Mouse (Mus musculus) heart, embryonic 13.5 days (tissue): ENCODE results near the gene Sfrp5. TPM values are rescaled to one million over a fixed set of nuclear protein-coding genes. Genes with fewer than 3 reads are reported as not detected.

Experiments
- ATAC-seq: fragments of 200-750 bp; cut with Nextera tagmentation; 2 replicates; pipeline ENCODE4 v1.8.0; 2017; ENCODE audit warnings: moderate TSS enrichment; ENCODE audit not compliant: insufficient number of reproducible peaks, low FRiP score, low TSS enrichment; ENCODE audit errors: extremely low read depth
- H3K27ac ChIP-seq: fragments of 300-500 bp; sonication (generic); replicated peaks from 2 replicates; pipeline ENCODE4 v1.5.1; 2015; ENCODE audit warnings: moderate library complexity, mild to moderate bottlenecking, inconsistent platforms
- H3K27me3 ChIP-seq: fragments of 300-500 bp; sonication (generic); replicated peaks from 2 replicates; pipeline ENCODE4 v1.6.1; 2015; ENCODE audit warnings: mild to moderate bottlenecking, inconsistent platforms
- H3K36me3 ChIP-seq: fragments of 300-500 bp; sonication (generic); 2 replicates; pipeline ENCODE4 v1.6.1; 2015; ENCODE audit warnings: mild to moderate bottlenecking, inconsistent platforms
- H3K4me1 ChIP-seq: fragments of 300-500 bp; sonication (generic); 2 replicates; pipeline ENCODE4 v1.6.1; 2015; ENCODE audit warnings: inconsistent platforms
- H3K4me2 ChIP-seq: fragments of 300-500 bp; sonication (generic); 2 replicates; pipeline ENCODE4 v1.6.1; 2015; ENCODE audit warnings: inconsistent platforms, mild to moderate bottlenecking, moderate library complexity
- H3K4me3 ChIP-seq: fragments of 300-500 bp; sonication (generic); 2 replicates; pipeline ENCODE4 v1.5.1; 2015; ENCODE audit warnings: moderate library complexity, mild to moderate bottlenecking, inconsistent platforms
- H3K9ac ChIP-seq: fragments of 300-500 bp; sonication (generic); 2 replicates; pipeline ENCODE4 v1.6.1; 2015; ENCODE audit warnings: inconsistent platforms, mild to moderate bottlenecking, moderate library complexity
- H3K9me3 ChIP-seq: fragments of 300-500 bp; sonication (generic); 2 replicates; pipeline ENCODE4 v1.6.1; 2016; ENCODE audit warnings: inconsistent platforms
- WGBS: fragments of 180-500 bp; shearing (Covaris S2); methylation state at CpG from one replicate; pipeline ENCODE4 v1.1.7; 2015; ENCODE audit warnings: mixed read lengths; 5-methylcytosine and 5-hydroxymethylcytosine counted together
- polyA plus RNA-seq: library from polyadenylated mRNA; unstranded; fragments of >200 nt; fragmentation: Nextera tagmentation; extraction: Ambion mirVana; gene quantifications from 2 replicates; pipeline ENCODE4 v1.2.1, GENCODE M21; 2015

Gene Sfrp5
- polyA plus RNA-seq, 1 experiment from 2014 or later = 5.4 TPM

DNA sequence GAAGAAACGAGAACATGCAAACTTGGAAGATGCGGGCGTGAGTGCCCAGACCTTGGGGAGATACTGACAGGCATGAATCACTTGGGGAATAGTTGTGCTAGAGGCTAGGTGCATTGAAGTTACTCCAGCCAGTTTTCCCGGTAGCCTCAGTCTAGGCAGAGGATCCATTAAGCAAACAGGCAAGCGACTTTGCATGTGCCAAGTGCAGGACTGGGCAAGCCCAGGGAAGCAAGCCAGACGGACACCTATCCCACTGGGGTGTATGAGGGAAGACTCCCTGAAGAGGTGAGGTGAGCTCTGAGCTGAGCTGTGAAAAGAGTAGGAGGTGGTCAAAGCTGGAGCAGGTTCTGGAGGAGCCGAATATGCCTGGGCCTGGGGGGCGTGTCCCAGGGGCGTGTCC, 34.6 kb downstream of the Sfrp5 start:
- Histone ChIP-seq H3K27ac (no peak overlapping the region), H3K36me3 (no peaks in the 10 kb centered on the region), H3K9me3 (no peaks in the 10 kb centered on the region), H3K4me1 (peaks cover 25% of the 10 kb centered on the region), H3K27me3 (peaks cover 41% of the 10 kb centered on the region), H3K4me2 (no peak overlapping the region), H3K4me3 (no peak overlapping the region), H3K9ac (no peak overlapping the region)
- no peak for ATAC-seq
- 60% methylated on average over 9 of the region's 9 CpGs for WGBS

DNA sequence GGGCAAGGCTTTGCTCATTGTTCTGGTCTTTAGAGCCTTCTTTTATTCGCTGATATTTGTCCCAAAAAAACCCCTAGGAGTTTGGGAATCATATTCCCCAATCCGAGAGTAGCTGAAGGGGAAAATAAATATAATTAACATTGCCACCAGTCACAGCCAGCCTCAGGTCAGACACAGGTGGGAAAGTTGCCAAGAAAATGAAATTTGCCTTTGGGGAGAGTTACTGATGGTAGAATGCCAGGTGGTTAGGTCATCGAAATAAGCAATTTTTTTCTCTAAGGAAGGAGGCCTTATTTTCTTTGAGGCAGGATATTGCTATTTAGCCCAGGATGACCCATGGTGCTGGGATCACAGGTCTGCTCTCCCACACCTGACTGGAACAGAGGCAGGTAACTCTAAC, 35.3 kb downstream of the Sfrp5 start:
- no peaks in the 10 kb centered on the region for H3K36me3 ChIP-seq
- H3K4me1 ChIP-seq = peaks cover 21% of the 10 kb centered on the region
- no peak overlapping the region for H3K4me3 ChIP-seq
- H3K9ac ChIP-seq = no peak overlapping the region
- no peaks in the 10 kb centered on the region for H3K9me3 ChIP-seq
- no peak overlapping the region for H3K4me2 ChIP-seq
- peaks cover 41% of the 10 kb centered on the region for H3K27me3 ChIP-seq
- WGBS = 40% methylated on average over 3 of the region's 3 CpGs
- H3K27ac ChIP-seq = no peak overlapping the region
- no peak for ATAC-seq

DNA sequence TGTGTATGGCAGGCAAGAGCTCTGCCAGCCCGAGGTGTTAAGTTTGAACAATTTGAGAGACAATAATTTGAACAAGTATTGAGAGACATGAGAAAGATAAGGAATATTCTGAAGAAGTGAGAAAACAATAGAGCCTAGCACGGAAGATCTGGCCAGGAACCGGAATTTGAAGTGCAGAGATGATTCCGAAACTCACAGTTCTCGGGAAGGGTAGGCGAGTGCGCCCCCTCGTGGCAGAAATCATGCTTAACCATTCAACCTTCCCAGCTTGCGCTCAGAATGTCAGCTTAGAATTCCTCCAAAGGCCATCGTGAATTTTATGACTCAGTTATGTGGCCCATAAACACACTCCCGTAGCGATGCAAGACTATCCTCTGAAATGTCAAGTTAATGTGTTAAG, 35.9 kb downstream of the Sfrp5 start:
- Histone ChIP-seq H3K9ac (peak overlapping the region; percentile 71), H3K4me1 (peaks cover 15% of the 10 kb centered on the region), H3K36me3 (no peaks in the 10 kb centered on the region), H3K4me2 (peak overlapping the region; percentile 63), H3K27ac (no peak overlapping the region), H3K27me3 (peaks cover 41% of the 10 kb centered on the region), H3K4me3 (peak overlapping the region; percentile 36), H3K9me3 (no peaks in the 10 kb centered on the region)
- WGBS = 3% methylated on average over 12 of the region's 12 CpGs
- no peak for ATAC-seq

DNA sequence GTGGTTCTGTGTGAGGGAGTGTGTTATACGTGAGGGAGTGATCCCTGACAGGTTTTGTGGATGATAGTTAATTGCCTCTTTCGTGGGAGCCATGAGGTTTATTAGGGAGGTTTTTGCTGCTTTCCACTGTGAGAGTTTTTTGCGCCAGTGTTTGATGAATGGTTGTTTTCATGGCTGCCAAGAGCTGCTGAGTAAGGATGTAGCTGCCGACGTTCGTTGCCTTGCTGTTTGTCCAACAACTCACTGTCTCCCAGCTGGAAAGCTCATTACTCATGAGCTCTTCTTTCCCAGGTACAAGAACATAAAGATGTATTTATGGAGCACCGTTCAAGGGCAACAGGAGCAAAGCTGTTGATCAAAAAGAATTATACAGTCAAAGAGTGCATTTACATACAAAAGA, 37.9 kb downstream of the Sfrp5 start:
- Histone ChIP-seq H3K36me3 (no peaks in the 10 kb centered on the region), H3K27ac (no peak overlapping the region), H3K27me3 (peaks cover 34% of the 10 kb centered on the region), H3K4me3 (no peak overlapping the region), H3K4me1 (peaks cover 5% of the 10 kb centered on the region; the same call in 1 of the 2 replicates), H3K9me3 (no peaks in the 10 kb centered on the region), H3K4me2 (no peak overlapping the region), H3K9ac (no peak overlapping the region)
- WGBS = 52% methylated on average over 7 of the region's 7 CpGs
- no peak for ATAC-seq

DNA sequence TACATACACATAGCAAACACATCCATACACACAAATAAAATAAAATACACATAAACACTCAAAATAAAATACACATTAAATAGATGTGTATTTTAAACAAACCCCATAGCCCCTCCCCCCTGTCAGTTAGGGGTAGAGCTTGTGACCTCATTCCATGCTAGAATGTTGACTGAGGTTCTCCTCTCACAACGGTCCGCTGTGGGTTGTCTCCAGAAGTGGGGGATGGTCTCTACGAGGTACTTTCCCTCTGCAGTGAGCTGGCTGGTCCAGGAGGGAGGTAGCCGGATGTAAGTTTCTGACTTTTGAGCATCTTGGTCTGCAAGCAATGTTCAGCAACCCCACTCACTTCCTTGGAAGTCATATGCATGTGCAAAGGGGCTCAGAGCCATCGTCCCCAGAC, 38.3 kb downstream of the Sfrp5 start, which contains the start of gene Zfyve27:
Zfyve27 (plus strand) TSS at position 188 of the 400 bp plus-strand sequence.
- Histone ChIP-seq H3K4me1 (peaks cover 6% of the 10 kb centered on the region), H3K27me3 (peaks cover 30% of the 10 kb centered on the region), H3K27ac (no peak within 1 kb of the TSS), H3K9me3 (no peaks in the 10 kb centered on the region), H3K4me3 (no peak within 1 kb of the TSS), H3K36me3 (no peaks in the 10 kb centered on the region), H3K9ac (no peak within 1 kb of the TSS), H3K4me2 (no peak within 1 kb of the TSS)
- WGBS = 56% methylated on average over 5 of the region's 5 CpGs
- ATAC-seq = no peak

DNA sequence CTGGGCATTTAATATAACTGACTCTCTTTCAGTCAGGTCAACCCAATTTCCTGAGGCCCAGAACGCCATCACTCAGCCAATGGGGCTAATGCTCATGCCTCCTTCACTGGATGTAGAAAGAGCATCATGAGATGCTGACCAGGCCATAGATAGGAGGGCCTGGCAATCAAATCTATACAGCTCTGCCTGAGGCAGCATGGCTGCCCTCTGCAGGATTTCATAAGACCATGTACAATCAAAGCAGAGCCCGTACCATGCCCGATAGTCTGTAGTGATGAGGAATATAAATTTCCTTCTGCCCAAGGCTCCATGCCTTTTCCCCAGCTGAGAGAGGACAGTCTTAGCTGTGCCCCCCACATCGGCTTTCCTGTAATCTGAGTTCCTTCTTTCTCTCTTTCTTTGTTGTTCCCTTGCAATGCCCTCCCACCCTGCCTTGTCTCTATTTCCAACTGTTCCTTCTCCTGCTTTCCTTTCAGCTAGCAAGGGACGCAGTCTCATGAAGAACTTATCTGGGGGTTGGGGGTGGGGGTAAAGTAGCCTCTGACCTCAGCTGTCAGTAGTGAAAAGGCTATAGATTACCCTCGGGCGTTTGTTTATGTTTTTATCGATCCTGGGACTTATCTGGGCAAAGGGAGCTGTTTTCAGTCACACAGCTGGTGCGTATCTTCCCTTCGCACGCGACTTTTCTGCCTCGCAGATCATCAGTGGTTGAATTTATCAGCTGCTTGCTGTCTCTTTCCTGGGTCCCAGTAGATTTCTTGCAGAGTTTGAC, 43.6 kb downstream of the Sfrp5 start:
- 19% methylated on average over 13 of the region's 13 CpGs for WGBS
- Histone ChIP-seq H3K4me1 (peaks cover 14% of the 10 kb centered on the region), H3K9ac (0 out of 2 replicates have a peak overlapping the region, but pooled peaks have one; percentile 16), H3K4me2 (peak overlapping the region; percentile 41), H3K36me3 (no peaks in the 10 kb centered on the region), H3K27ac (peak overlapping the region; percentile 24), H3K4me3 (peak overlapping the region; percentile 5; the same call in 1 of the 2 replicates), H3K9me3 (no peaks in the 10 kb centered on the region), H3K27me3 (no peaks in the 10 kb centered on the region)
- ATAC-seq = no peak

DNA sequence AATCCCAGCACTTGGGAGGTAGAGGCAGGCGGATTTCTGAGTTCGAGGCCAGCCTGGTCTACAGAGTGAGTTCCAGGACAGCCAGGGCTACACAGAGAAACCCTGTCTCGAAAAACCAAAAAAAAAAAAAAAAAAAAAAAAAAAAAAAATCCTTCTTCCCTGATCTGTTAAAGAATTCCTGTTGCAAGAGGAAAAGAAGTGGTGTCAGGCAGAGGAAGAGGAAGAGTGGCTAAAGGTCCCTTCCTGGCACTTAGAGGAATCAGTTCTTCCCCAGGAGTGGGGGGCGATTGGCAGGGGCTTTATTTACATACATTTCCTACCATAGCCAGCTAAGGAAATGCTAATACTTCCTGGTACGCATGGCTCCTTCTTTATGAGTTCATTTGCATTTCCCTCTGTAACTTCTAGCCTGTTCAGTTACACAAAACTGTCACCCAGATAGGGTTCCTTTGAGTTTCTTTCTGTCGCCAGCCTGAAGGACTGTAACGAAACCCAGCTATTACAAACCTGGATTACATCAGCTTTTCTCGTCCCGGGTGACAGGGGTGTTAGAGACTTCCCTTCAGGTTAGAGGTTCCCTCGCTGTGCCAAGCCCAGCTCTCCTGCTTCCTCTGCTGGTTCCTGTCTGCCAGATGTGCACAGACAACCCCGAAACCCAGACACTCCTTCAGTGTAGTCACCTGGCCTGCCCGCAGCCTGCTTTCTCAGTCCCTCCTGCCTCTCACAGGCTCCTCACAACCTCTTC, 44.4 kb downstream of the Sfrp5 start:
- H3K27me3 ChIP-seq = no peaks in the 10 kb centered on the region
- no peak for ATAC-seq
- H3K4me2 ChIP-seq = no peak overlapping the region
- no peaks in the 10 kb centered on the region for H3K9me3 ChIP-seq
- H3K9ac ChIP-seq = no peak overlapping the region
- 38% methylated on average over 12 of the region's 12 CpGs for WGBS
- peak overlapping the region; percentile 24 for H3K27ac ChIP-seq
- no peak overlapping the region for H3K4me3 ChIP-seq
- H3K36me3 ChIP-seq = 0 out of 2 replicates have a peak, but pooled peaks cover 4% of the 10 kb centered on the region
- H3K4me1 ChIP-seq = peaks cover 14% of the 10 kb centered on the region

DNA sequence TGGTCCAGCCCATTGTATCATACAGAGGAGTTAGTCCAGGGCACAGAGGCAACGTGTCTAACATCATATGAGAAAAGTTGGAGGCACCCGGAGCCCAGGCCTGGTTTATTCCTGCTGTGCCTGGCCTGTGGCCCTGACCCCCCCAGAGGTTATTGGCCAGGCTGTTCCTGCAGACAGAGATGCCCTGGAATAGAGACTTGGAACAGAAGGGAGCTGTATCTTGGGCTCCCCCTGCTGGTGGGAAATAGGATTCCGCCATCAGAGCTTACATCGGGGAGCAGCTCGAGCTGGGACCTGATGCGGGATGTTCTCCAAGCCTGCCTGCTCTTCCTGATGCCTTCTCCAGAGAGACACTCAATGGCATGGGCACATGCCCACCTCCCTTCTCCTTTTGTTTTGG, 50.1 kb downstream of the Sfrp5 start:
- Histone ChIP-seq H3K36me3 (peaks cover 27% of the 10 kb centered on the region), H3K4me2 (no peak overlapping the region), H3K4me1 (peaks cover 43% of the 10 kb centered on the region), H3K9me3 (no peaks in the 10 kb centered on the region), H3K9ac (no peak overlapping the region), H3K4me3 (no peak overlapping the region), H3K27me3 (no peaks in the 10 kb centered on the region), H3K27ac (0 out of 2 replicates have a peak overlapping the region, but pooled peaks have one; percentile 8)
- 4% methylated on average over 6 of the region's 6 CpGs for WGBS
- no peak for ATAC-seq

DNA sequence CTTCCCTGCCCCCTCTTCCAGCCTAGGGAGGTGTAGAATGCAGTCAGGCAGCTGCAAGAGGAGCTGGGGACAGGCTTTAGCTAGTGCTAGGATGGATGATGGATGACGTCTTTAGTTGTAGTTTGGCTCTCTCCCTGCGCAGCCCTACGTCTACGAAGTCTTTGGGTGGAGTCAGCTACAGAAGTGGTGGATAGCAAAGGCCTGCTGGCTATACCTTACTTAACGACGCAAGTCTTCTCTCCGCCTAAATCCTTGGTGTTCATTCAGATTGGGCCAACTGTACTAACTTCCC, 53.5 kb downstream of the Sfrp5 start:
- Histone ChIP-seq H3K9me3 (no peaks in the 10 kb centered on the region), H3K4me3 (peak overlapping the region; percentile 81), H3K4me2 (peak overlapping the region; percentile 93), H3K9ac (peak overlapping the region; percentile 97), H3K36me3 (peaks cover 27% of the 10 kb centered on the region), H3K4me1 (peaks cover 59% of the 10 kb centered on the region), H3K27ac (peak overlapping the region; percentile 93), H3K27me3 (no peaks in the 10 kb centered on the region; the same call in 1 of the 2 replicates)
- peak; percentile 10; the same call in 1 of the 2 replicates for ATAC-seq
- WGBS = 11% methylated on average over 7 of the region's 7 CpGs
